Mouse (Mus musculus) intestine, embryonic 15.5 days (tissue): ENCODE measurements around the gene Ppm1k. TPM values are rescaled to one million over a fixed set of nuclear protein-coding genes. Genes with fewer than 3 reads are reported as not detected.
"Not testable (repeated sequence)": the region's sequence is repeated elsewhere in the genome, so short reads cannot be mapped to it uniquely, and the experiment has no call there.

ENCODE experiments used
- ATAC-seq: fragments of 200-750 bp; cut with Nextera tagmentation; 2 replicates; pipeline ENCODE4 v1.8.0; 2017; ENCODE audit warnings: moderate TSS enrichment, moderate library complexity
- H3K27ac ChIP-seq: fragments of 300-500 bp; sonication (generic); 2 replicates; pipeline ENCODE4 v1.5.1; 2015; ENCODE audit warnings: mild to moderate bottlenecking, inconsistent platforms
- H3K27me3 ChIP-seq: fragments of 300-500 bp; sonication (generic); replicated peaks from 2 replicates; pipeline ENCODE4 v1.6.1; 2015; ENCODE audit warnings: inconsistent platforms
- H3K36me3 ChIP-seq: fragments of 300-500 bp; sonication (generic); 2 replicates; pipeline ENCODE4 v1.6.1; 2015; ENCODE audit warnings: inconsistent platforms
- H3K4me1 ChIP-seq: fragments of 300-500 bp; sonication (generic); replicated peaks from 2 replicates; pipeline ENCODE4 v1.6.1; 2015; ENCODE audit warnings: inconsistent platforms
- H3K4me2 ChIP-seq: fragments of 300-500 bp; sonication (generic); replicated peaks from 2 replicates; pipeline ENCODE4 v1.6.1; 2015; ENCODE audit warnings: mild to moderate bottlenecking, inconsistent platforms
- H3K4me3 ChIP-seq: fragments of 300-500 bp; sonication (generic); replicated peaks from 2 replicates; pipeline ENCODE4 v1.5.1; 2015; ENCODE audit warnings: inconsistent platforms
- H3K9ac ChIP-seq: fragments of 300-500 bp; sonication (generic); 2 replicates; pipeline ENCODE4 v1.6.1; 2015; ENCODE audit warnings: inconsistent platforms
- H3K9me3 ChIP-seq: fragments of 300-500 bp; sonication (generic); 2 replicates; pipeline ENCODE4 v1.6.1; 2016; ENCODE audit warnings: inconsistent platforms
- WGBS: fragments of 180-500 bp; shearing (Covaris S2); methylation state at CpG from one replicate; pipeline ENCODE4 v1.1.7; 2015; 5-methylcytosine and 5-hydroxymethylcytosine counted together
- polyA plus RNA-seq: library from polyadenylated mRNA; unstranded; fragments of >200 nt; fragmentation: Nextera tagmentation; extraction: Ambion mirVana; gene quantifications from 2 replicates; pipeline ENCODE4 v1.2.1, GENCODE M21; 2015

Ppm1k gene
- polyA plus RNA-seq, 1 experiment from 2014 or later = 4.1 TPM

- H3K36me3 ChIP-seq = no peaks in the 10 kb centered on the region
- H3K4me1 ChIP-seq = no peaks in the 10 kb centered on the region
- no peak overlapping the region for H3K4me3 ChIP-seq
- no peaks in the 10 kb centered on the region for H3K9me3 ChIP-seq
- ATAC-seq = no peak
- no peak overlapping the region for H3K9ac ChIP-seq
- no peak overlapping the region for H3K27ac ChIP-seq
- H3K4me2 ChIP-seq = no peak overlapping the region
- H3K27me3 ChIP-seq = no peaks in the 10 kb centered on the region
- 80% methylated on average over 2 of the region's 2 CpGs for WGBS
Measured at GRCm38 (mm10) chr6:57526933-57527332, 8.3 kb downstream of the Ppm1k start.

- no peak for ATAC-seq
- no peak overlapping the region for H3K4me2 ChIP-seq
- H3K4me3 ChIP-seq = no peak overlapping the region
- H3K27ac ChIP-seq = no peak overlapping the region
- 92% methylated on average over 10 of the region's 10 CpGs for WGBS
- H3K27me3 ChIP-seq = no peaks in the 10 kb centered on the region
- no peaks in the 10 kb centered on the region for H3K4me1 ChIP-seq
- no peaks in the 10 kb centered on the region for H3K36me3 ChIP-seq
- no peak overlapping the region for H3K9ac ChIP-seq
- H3K9me3 ChIP-seq = no peaks in the 10 kb centered on the region
Measured at GRCm38 (mm10) chr6:57524742-57525141, 10.5 kb downstream of the Ppm1k start.

GRCm38 (mm10) chr6:57520749-57521652 is 14.3 kb downstream of the Ppm1k start:
- 91% methylated on average over 10 of the region's 10 CpGs for WGBS
- Histone ChIP-seq H3K36me3 (no peaks in the 10 kb centered on the region), H3K27me3 (no peaks in the 10 kb centered on the region), H3K9me3 (no peaks in the 10 kb centered on the region), H3K27ac (no peak overlapping the region), H3K4me1 (no peaks in the 10 kb centered on the region), H3K4me2 (no peak overlapping the region), H3K9ac (no peak overlapping the region), H3K4me3 (no peak overlapping the region)
- ATAC-seq = no peak

- Histone ChIP-seq H3K36me3 (no peaks in the 10 kb centered on the region), H3K9me3 (no peaks in the 10 kb centered on the region), H3K4me3 (no peak overlapping the region), H3K27me3 (no peaks in the 10 kb centered on the region), H3K4me1 (no peaks in the 10 kb centered on the region), H3K27ac (no peak overlapping the region), H3K9ac (no peak overlapping the region), H3K4me2 (no peak overlapping the region)
- 24% methylated on average over 4 of the region's 4 CpGs for WGBS
- no peak for ATAC-seq
Measured at GRCm38 (mm10) chr6:57514035-57514374, 21.3 kb downstream of the Ppm1k start.

- WGBS = 46% methylated on average over 7 of the region's 7 CpGs
- H3K9ac ChIP-seq = no peak overlapping the region
- no peaks in the 10 kb centered on the region for H3K9me3 ChIP-seq
- no peaks in the 10 kb centered on the region for H3K27me3 ChIP-seq
- H3K27ac ChIP-seq = no peak overlapping the region
- H3K4me3 ChIP-seq = no peak overlapping the region
- H3K4me1 ChIP-seq = no peaks in the 10 kb centered on the region
- no peak overlapping the region for H3K4me2 ChIP-seq
- no peaks in the 10 kb centered on the region for H3K36me3 ChIP-seq
- no peak for ATAC-seq
Measured at GRCm38 (mm10) chr6:57513351-57514034, 21.8 kb downstream of the Ppm1k start.

- no peaks in the 10 kb centered on the region for H3K9me3 ChIP-seq
- WGBS = 92% methylated on average over 5 of the region's 5 CpGs
- no peak overlapping the region for H3K9ac ChIP-seq
Measured at GRCm38 (mm10) chr6:57511899-57512298, 23.4 kb downstream of the Ppm1k start.

GRCm38 (mm10) chr6:57503662-57504379 is 31.4 kb downstream of the Ppm1k start:
- H3K4me2 ChIP-seq = no peak overlapping the region
- H3K27me3 ChIP-seq = no peaks in the 10 kb centered on the region
- H3K9ac ChIP-seq = no peak overlapping the region
- ATAC-seq = no peak
- 50% methylated on average over 3 of the region's 3 CpGs for WGBS
- H3K4me1 ChIP-seq = no peaks in the 10 kb centered on the region
- H3K27ac ChIP-seq = no peak overlapping the region
- no peaks in the 10 kb centered on the region for H3K9me3 ChIP-seq
- H3K36me3 ChIP-seq = no peaks in the 10 kb centered on the region
- no peak overlapping the region for H3K4me3 ChIP-seq

More at GRCm38 (mm10) chr6:57511899-57512298, 23.4 kb downstream of the Ppm1k start:
- no peaks in the 10 kb centered on the region for H3K36me3 ChIP-seq
- H3K4me3 ChIP-seq = no peak overlapping the region
- no peaks in the 10 kb centered on the region for H3K27me3 ChIP-seq
- no peaks in the 10 kb centered on the region for H3K4me1 ChIP-seq
- H3K27ac ChIP-seq = no peak overlapping the region
- no peak overlapping the region for H3K4me2 ChIP-seq
- no peak for ATAC-seq

- WGBS = 61% methylated on average over 2 of the region's 2 CpGs
- Histone ChIP-seq H3K4me3 (no peak overlapping the region), H3K27me3 (no peaks in the 10 kb centered on the region), H3K4me2 (no peak overlapping the region), H3K27ac (no peak overlapping the region), H3K36me3 (no peaks in the 10 kb centered on the region), H3K9me3 (no peaks in the 10 kb centered on the region), H3K9ac (no peak overlapping the region), H3K4me1 (no peaks in the 10 kb centered on the region)
- no peak for ATAC-seq
Measured at GRCm38 (mm10) chr6:57499209-57499608, 36.1 kb downstream of the Ppm1k start.

GRCm38 (mm10) chr6:57468161-57468560 is 67.1 kb downstream of the Ppm1k start:
- WGBS = 22% methylated on average over 3 of the region's 3 CpGs
- H3K9me3 ChIP-seq, H3K4me2 ChIP-seq, H3K4me3 ChIP-seq, H3K27me3 ChIP-seq, H3K4me1 ChIP-seq, H3K27ac ChIP-seq, H3K9ac ChIP-seq, ATAC-seq, H3K36me3 ChIP-seq: not testable (repeated sequence)

Other genes with a start within 250 kb of the Ppm1k start
- not detected in 2 replicates for gene Vmn1r16, start 206.0 kb downstream of the Ppm1k start, polyA plus RNA-seq
- gene Vmn1r17, start 171.7 kb downstream of the Ppm1k start, polyA plus RNA-seq = not detected in 2 replicates
- not detected in 2 replicates for gene Vmn1r18, start 139.7 kb downstream of the Ppm1k start, polyA plus RNA-seq
- not detected in 2 replicates for gene Vmn1r19, start 131.7 kb downstream of the Ppm1k start, polyA plus RNA-seq
- not detected in 2 replicates for gene Vmn1r20, start 106.5 kb downstream of the Ppm1k start, polyA plus RNA-seq
- gene Herc6, start 45.5 kb upstream of the Ppm1k start, polyA plus RNA-seq = 1.8 and 2.6 TPM in 2 replicates
- 19.4 and 21.9 TPM in 2 replicates for gene Pyurf, start 156.6 kb upstream of the Ppm1k start, polyA plus RNA-seq
- gene Lancl2, start 167.1 kb upstream of the Ppm1k start, polyA plus RNA-seq = 17.8 and 19.5 TPM in 2 replicates